Mouse (Mus musculus) telencephalon, adult 2 months (tissue): ENCODE data around the gene Cmpk1.
"Not testable (repeated sequence)": the region's sequence is repeated elsewhere in the genome, so short reads cannot be mapped to it uniquely, and the experiment has no call there.

Experiments
- DNase-seq: peaks from one replicate; pipeline ENCODE4 v3.0.0-alpha.2; 2011; ENCODE audit warnings: low read depth, low spot score

Cmpk1 gene

GRCm38 (mm10) chr4:114986591-114987432 is at the start of gene Cmpk1:
Gene Cmpk1 (minus strand): TSS chr4:114987241.
- DNase-seq: peak; percentile 75

- DNase-seq: no peak
Observed at GRCm38 (mm10) chr4:115035043-115035442, 48.0 kb upstream of the Cmpk1 start.

GRCm38 (mm10) chr4:115019997-115020396 is 33.0 kb upstream of the Cmpk1 start:
- DNase-seq: peak; percentile 32

GRCm38 (mm10) chr4:115014276-115014675 is 27.2 kb upstream of the Cmpk1 start:
- DNase-seq: no peak

- no peak for DNase-seq
Observed at GRCm38 (mm10) chr4:115000429-115000795, 13.4 kb upstream of the Cmpk1 start.

- DNase-seq: peak; percentile 98
Observed at GRCm38 (mm10) chr4:114999773-115000428, 12.9 kb upstream of the Cmpk1 start, which contains the start of gene Stil. Gene Stil (plus strand): TSS chr4:115000159.

GRCm38 (mm10) chr4:114999445-114999772 is 12.4 kb upstream of the Cmpk1 start:
- DNase-seq: no peak

- DNase-seq: no peak
Observed at GRCm38 (mm10) chr4:114997051-114997450, 10.0 kb upstream of the Cmpk1 start.

- no peak for DNase-seq
Observed at GRCm38 (mm10) chr4:114994218-114994617, 7.2 kb upstream of the Cmpk1 start.

GRCm38 (mm10) chr4:114986211-114986590 is 840 bp downstream of the Cmpk1 start:
- no peak for DNase-seq

GRCm38 (mm10) chr4:114983020-114983419 is 4.0 kb downstream of the Cmpk1 start:
- no peak for DNase-seq

GRCm38 (mm10) chr4:114982619-114983018 is 4.4 kb downstream of the Cmpk1 start:
- no peak for DNase-seq

GRCm38 (mm10) chr4:114973229-114973740 is 13.8 kb downstream of the Cmpk1 start:
- DNase-seq: no peak

GRCm38 (mm10) chr4:114970736-114971135 is 16.3 kb downstream of the Cmpk1 start:
- DNase-seq: no peak

GRCm38 (mm10) chr4:114960881-114961280 is 26.2 kb downstream of the Cmpk1 start:
- DNase-seq: not testable (repeated sequence)

- DNase-seq: no peak
Observed at GRCm38 (mm10) chr4:114959533-114959932, 27.5 kb downstream of the Cmpk1 start.

GRCm38 (mm10) chr4:114958786-114959185 is 28.3 kb downstream of the Cmpk1 start:
- no peak for DNase-seq

GRCm38 (mm10) chr4:114958231-114958630 is 28.8 kb downstream of the Cmpk1 start:
- peak; percentile 18 for DNase-seq

GRCm38 (mm10) chr4:114957403-114957802 is 29.6 kb downstream of the Cmpk1 start:
- DNase-seq: no peak

GRCm38 (mm10) chr4:114953172-114953571 is 33.9 kb downstream of the Cmpk1 start:
- DNase-seq: no peak

GRCm38 (mm10) chr4:114947852-114948481 is 39.1 kb downstream of the Cmpk1 start:
- no peak for DNase-seq

GRCm38 (mm10) chr4:114947395-114947794 is 39.6 kb downstream of the Cmpk1 start:
- peak; percentile 23 for DNase-seq
